9 mouse cellular contexts compared by ENCODE assay signal in genomic region chr4:120615528-120616081, GRCm38 (mm10). TPM values are rescaled to one million over a fixed set of nuclear protein-coding genes. Genes with fewer than 3 reads are reported as not detected.
DNase-seq lines count a peak whose midpoint lies in the region; ATAC-seq lines count a peak whose summit lies in the region.
"Had no signal": no experiment of that assay in that cellular context is flagged by ENCODE, and none has a peak within 500 bp of the region (broad histone marks: within the 10 kb centered on the region; RNA-seq: fewer than 3 reads in every experiment).

No protein-coding gene starts in this region.

- ATAC-seq in intestine, embryonic 15.5 days = peak; percentile 65
- ATAC-seq in midbrain, embryonic 13.5 days = peak; percentile 65

- WGBS in intestine, embryonic 15.5 days = 17% methylated on average over 10 of the region's 10 CpGs
- 25% methylated on average over 10 of the region's 10 CpGs for WGBS in midbrain, embryonic 13.5 days

- H3K4me3 ChIP-seq in intestine, embryonic 15.5 days (replicated peaks) = no peak overlapping the region
- H3K4me3 ChIP-seq in midbrain, embryonic 13.5 days (replicated peaks) = no peak overlapping the region

- H3K9me3 ChIP-seq in intestine, embryonic 15.5 days = no peaks in the 10 kb centered on the region
- no peaks in the 10 kb centered on the region for H3K9me3 ChIP-seq in midbrain, embryonic 13.5 days

- no peaks in the 10 kb centered on the region for H3K36me3 ChIP-seq in intestine, embryonic 15.5 days
- H3K36me3 ChIP-seq in midbrain, embryonic 13.5 days = no peaks in the 10 kb centered on the region

- H3K9ac ChIP-seq in intestine, embryonic 15.5 days = no peak overlapping the region
- H3K9ac ChIP-seq in midbrain, embryonic 13.5 days (replicated peaks) = no peak overlapping the region

- H3K27ac ChIP-seq in intestine, embryonic 15.5 days = peak overlapping the region; percentile 70
- no peak overlapping the region for H3K27ac ChIP-seq in midbrain, embryonic 13.5 days

- H3K4me2 ChIP-seq in intestine, embryonic 15.5 days (replicated peaks) = 0 out of 2 replicates have a peak overlapping the region, but pooled peaks have one; percentile 14
- no peak overlapping the region for H3K4me2 ChIP-seq in midbrain, embryonic 13.5 days (replicated peaks)

- H3K4me1 ChIP-seq in intestine, embryonic 15.5 days (replicated peaks) = peaks cover 6% of the 10 kb centered on the region; the same call in 1 of the 2 replicates
- H3K4me1 ChIP-seq in midbrain, embryonic 13.5 days (replicated peaks) = peaks cover 31% of the 10 kb centered on the region

- no peaks in the 10 kb centered on the region for H3K27me3 ChIP-seq in intestine, embryonic 15.5 days (replicated peaks)
- no peaks in the 10 kb centered on the region for H3K27me3 ChIP-seq in midbrain, embryonic 13.5 days

- peak; percentile 35 for DNase-seq in NIH3T3 (ENCODE audit: low read depth)
- peak; percentile 54 for DNase-seq in cerebellum, adult 8-10 months
- DNase-seq in heart, adult 11 months = peak; percentile 97
- peak; percentile 67 for DNase-seq in testis, postnatal 14 days (ENCODE audit: low spot score)
- no peak for DNase-seq in adrenal gland, postnatal 4 days (ENCODE audit: low spot score in 2 of 2)

RNA-seq across cellular contexts. Expression of gene Gm8439, which starts 27.1 kb away (rescaled TPM):
- polyA plus RNA-seq in intestine, embryonic 15.5 days (2015; fragmentation: Nextera tagmentation; extraction: Ambion mirVana) = not detected in 2 replicates
- not detected in 2 replicates for polyA plus RNA-seq in midbrain, embryonic 13.5 days (2015; fragmentation: Nextera tagmentation; extraction: Ambion mirVana)
- not detected for total RNA-seq in adrenal gland, postnatal 4 days (2021)
- polyA plus RNA-seq: cortical plate, adult 2 months; limb, embryonic 14.5 days had no signal

RNA-seq across cellular contexts. Expression of gene Ctps, which starts 45.5 kb away (rescaled TPM):
- 68.1 and 72.6 TPM in 2 replicates for polyA plus RNA-seq in intestine, embryonic 15.5 days (2015; fragmentation: Nextera tagmentation; extraction: Ambion mirVana)
- 79.5 and 83.0 TPM in 2 replicates for polyA plus RNA-seq in midbrain, embryonic 13.5 days (2015; fragmentation: Nextera tagmentation; extraction: Ambion mirVana)
- 10 to 100 TPM; 30.3 to 34.3 TPM for total RNA-seq in adrenal gland, postnatal 4 days (2021)

RNA-seq across cellular contexts. Expression of gene Cited4, which starts 50.8 kb away (rescaled TPM):
- polyA plus RNA-seq in intestine, embryonic 15.5 days (2015; fragmentation: Nextera tagmentation; extraction: Ambion mirVana) = 2.4 and 2.8 TPM in 2 replicates
- 0.37 and 0.92 TPM in 2 replicates for polyA plus RNA-seq in midbrain, embryonic 13.5 days (2015; fragmentation: Nextera tagmentation; extraction: Ambion mirVana)
- 10 to 100 TPM in 1 of 2 experiments, 1 to 10 TPM in 1; 8.2 to 10.4 TPM for total RNA-seq in adrenal gland, postnatal 4 days (2021)

Comparison
In these comparisons a context has a peak if more than half of its experiments do, and no peak if none do; other contexts are left out.
1. DNase-seq: peak in NIH3T3 (single experiment), cerebellum, adult 8-10 months (single experiment), heart, adult 11 months (single experiment) and testis, postnatal 14 days (single experiment); none in adrenal gland, postnatal 4 days (0 of 2).